Mouse (Mus musculus) myocyte (in vitro differentiated cells): ENCODE data around the gene Gtse1.

Experiments used
- CEBPB ChIP-seq: IDR thresholded peaks from 2 replicates; pipeline ENCODE4 v1.6.1; 2011; ENCODE audit warnings: mild to moderate bottlenecking, moderate library complexity; ENCODE audit not compliant: poor library complexity, insufficient read depth, severe bottlenecking
- E2F4 ChIP-seq: IDR thresholded peaks from one replicate; pipeline ENCODE4 v1.6.1; 2011; ENCODE audit warnings: mild to moderate bottlenecking, control low read depth, moderate library complexity; ENCODE audit not compliant: insufficient read depth
- MYOD1 ChIP-seq, 3 experiments: IDR thresholded peaks; one replicate each; pipeline ENCODE4 v1.6.1; 2011; ENCODE audit warnings: control low read depth in 2 of 3, low read depth in 2 of 3, mild to moderate bottlenecking in 2 of 3, moderate library complexity in 1 of 3; ENCODE audit not compliant: insufficient read length in 2 of 3, control insufficient read depth in 1 of 3
- POLR2A ChIP-seq: IDR thresholded peaks from one replicate; pipeline ENCODE4 v1.6.1; 2011; ENCODE audit warnings: low read depth, mild to moderate bottlenecking, control low read depth, moderate library complexity; ENCODE audit not compliant: insufficient read length
- POLR2AphosphoS2 ChIP-seq: IDR thresholded peaks from one replicate; pipeline ENCODE4 v1.6.1; 2011; ENCODE audit warnings: low read depth, control low read depth; ENCODE audit not compliant: insufficient read length

DNA sequence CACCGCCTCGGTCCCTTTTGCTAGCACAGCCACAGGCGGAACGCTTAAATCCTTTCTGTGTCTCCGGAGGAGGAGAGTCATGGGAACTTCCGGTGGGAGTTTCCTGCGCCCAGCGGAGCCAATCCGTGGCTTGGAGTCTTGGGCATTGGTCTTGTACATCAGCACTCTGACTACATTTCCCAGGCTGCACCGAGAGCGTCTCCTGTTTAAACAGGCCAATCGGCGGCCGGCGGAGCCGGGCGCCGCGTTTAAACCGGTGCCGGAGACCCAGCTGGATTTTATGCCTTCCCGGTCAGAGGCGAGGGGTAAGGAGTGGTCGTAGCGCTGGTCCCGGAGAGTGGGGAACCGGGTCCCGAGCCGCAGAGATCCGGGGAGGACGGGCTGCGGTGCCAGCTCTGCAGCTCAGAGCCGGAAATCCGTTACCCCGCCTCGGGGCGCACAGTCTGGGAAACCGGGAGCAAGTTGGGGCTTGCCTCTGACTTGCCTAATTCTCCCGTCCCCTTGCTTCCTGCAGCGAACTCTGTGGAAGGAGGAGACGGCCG lies at the start of gene Gtse1:
- TF ChIP-seq POLR2A (peak; percentile 60), CEBPB (no peak), POLR2AphosphoS2 (peak; percentile 63), E2F4 (peak; percentile 97), MYOD1 (IDR thresholded peaks at IDR 0.05; ENCODE audit: control insufficient read depth in 1 of 3, insufficient read length in 2 of 3, low read depth in 2 of 3) (no peak)
